Mouse (Mus musculus): ENCODE measurements at regions not wholly inside any gene's neighbourhood (a gene's known extent, or its start where the extent isn't known, plus 50 kb on each side); places are given as distances from the start of the nearest gene placed in this dataset.
A peak's percentile ranks its signal among the peaks of the same experiment; 100 is the strongest.

GRCm38 (mm10) chr8:127914914-127915313 lies 443.5 kb upstream of the Nrp1 start:
- no peak for DNase-seq

- no peak for DNase-seq
Observed at GRCm38 (mm10) chr8:127915591-127916028, 442.8 kb upstream of the Nrp1 start.

GRCm38 (mm10) chr8:127921925-127922324 lies 436.5 kb upstream of the Nrp1 start:
- no peak for DNase-seq

- DNase-seq = no peak
Observed at GRCm38 (mm10) chr8:127923321-127923720, 435.1 kb upstream of the Nrp1 start.

- no peak for DNase-seq
Observed at GRCm38 (mm10) chr8:127932276-127932675, 426.1 kb upstream of the Nrp1 start.

- DNase-seq = no peak
Observed at GRCm38 (mm10) chr8:127936792-127937435, 421.5 kb upstream of the Nrp1 start.

- no peak for DNase-seq
Observed at GRCm38 (mm10) chr8:127939284-127939985, 419.0 kb upstream of the Nrp1 start.

- no peak for DNase-seq
Observed at GRCm38 (mm10) chr8:127939986-127940359, 418.4 kb upstream of the Nrp1 start.

GRCm38 (mm10) chr8:127942319-127942718 lies 416.1 kb upstream of the Nrp1 start:
- no peak for DNase-seq

- DNase-seq = no peak
Observed at GRCm38 (mm10) chr8:127944955-127945498, 413.4 kb upstream of the Nrp1 start.

- DNase-seq = no peak
Observed at GRCm38 (mm10) chr8:127957571-127957970, 400.8 kb upstream of the Nrp1 start.

- no peak for DNase-seq
Observed at GRCm38 (mm10) chr8:127958351-127959044, 399.9 kb upstream of the Nrp1 start.

- DNase-seq = peak; percentile 34
Observed at GRCm38 (mm10) chr8:127962862-127963261, 395.5 kb upstream of the Nrp1 start.

GRCm38 (mm10) chr8:127963625-127964024 lies 394.8 kb upstream of the Nrp1 start:
- DNase-seq = no peak

- DNase-seq = peak; percentile 38
Observed at GRCm38 (mm10) chr8:127964801-127965200, 393.6 kb upstream of the Nrp1 start.

GRCm38 (mm10) chr8:127965341-127965740 lies 393.1 kb upstream of the Nrp1 start:
- DNase-seq = no peak

GRCm38 (mm10) chr8:127968026-127968425 lies 390.4 kb upstream of the Nrp1 start:
- DNase-seq = no peak

GRCm38 (mm10) chr8:127973194-127973593 lies 385.2 kb upstream of the Nrp1 start:
- no peak for DNase-seq

- DNase-seq = no peak
Observed at GRCm38 (mm10) chr8:127977746-127978145, 380.7 kb upstream of the Nrp1 start.

GRCm38 (mm10) chr8:127979180-127980030 lies 379.0 kb upstream of the Nrp1 start:
- no peak for DNase-seq

GRCm38 (mm10) chr8:127982165-127982564 lies 376.2 kb upstream of the Nrp1 start:
- DNase-seq = no peak

GRCm38 (mm10) chr8:127985616-127986015 lies 372.8 kb upstream of the Nrp1 start:
- DNase-seq = no peak

- DNase-seq = no peak
Observed at GRCm38 (mm10) chr8:127988887-127989286, 369.5 kb upstream of the Nrp1 start.

Data from lung, postnatal 36 days (tissue).